Mouse (Mus musculus): ENCODE results near the gene Mfsd10.
"Not testable (repeated sequence)": the region's sequence is repeated elsewhere in the genome, so short reads cannot be mapped to it uniquely, and the experiment has no call there.

The Mfsd10 gene

DNA sequence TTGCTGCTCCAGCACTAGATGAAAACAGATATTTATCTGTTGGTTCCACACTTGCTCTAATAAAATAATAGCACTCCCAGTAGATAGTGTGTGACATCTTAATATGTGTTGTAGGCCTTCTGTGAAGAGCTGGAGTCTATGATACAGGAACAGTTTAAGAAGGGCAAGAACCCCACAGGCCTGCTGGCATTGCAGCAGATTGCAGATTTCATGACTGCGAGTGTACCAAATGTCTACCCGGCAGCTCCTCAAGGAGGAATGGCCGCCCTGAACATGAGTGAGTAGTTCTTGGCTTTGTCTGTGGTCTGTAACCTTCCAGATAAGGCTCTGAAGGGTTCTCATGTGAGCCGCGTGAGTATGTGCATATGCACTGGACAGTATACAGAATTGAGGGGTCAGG is 32.4 kb downstream of the Mfsd10 start:
- DNase-seq: peak in 1 of 2 experiments; percentile 24

DNA sequence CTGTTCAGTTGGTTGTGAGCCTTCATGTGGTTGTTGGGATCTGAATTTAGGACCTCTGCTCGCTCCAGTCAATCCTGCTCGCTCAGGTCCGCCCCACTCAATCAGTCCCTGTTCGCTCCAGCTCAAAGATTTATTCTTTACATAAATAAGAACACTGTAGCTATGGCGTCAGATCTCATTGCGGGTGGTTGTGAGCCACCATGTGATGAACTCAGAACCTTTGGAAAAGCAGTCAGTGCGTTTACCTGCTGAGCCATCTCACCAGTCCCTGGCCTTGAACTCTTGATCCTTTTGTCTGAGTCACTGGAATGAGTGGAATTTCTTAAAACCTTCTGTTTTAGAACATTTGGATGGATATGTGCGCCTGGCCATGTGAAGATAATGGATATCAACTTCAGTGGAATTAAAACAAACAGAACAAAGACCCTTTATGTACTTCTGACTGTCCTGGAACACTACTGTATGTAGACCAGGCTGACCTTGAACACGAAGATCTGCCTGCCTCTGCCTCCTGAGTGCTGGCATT is 43.7 kb downstream of the Mfsd10 start:
- DNase-seq: no peak

DNA sequence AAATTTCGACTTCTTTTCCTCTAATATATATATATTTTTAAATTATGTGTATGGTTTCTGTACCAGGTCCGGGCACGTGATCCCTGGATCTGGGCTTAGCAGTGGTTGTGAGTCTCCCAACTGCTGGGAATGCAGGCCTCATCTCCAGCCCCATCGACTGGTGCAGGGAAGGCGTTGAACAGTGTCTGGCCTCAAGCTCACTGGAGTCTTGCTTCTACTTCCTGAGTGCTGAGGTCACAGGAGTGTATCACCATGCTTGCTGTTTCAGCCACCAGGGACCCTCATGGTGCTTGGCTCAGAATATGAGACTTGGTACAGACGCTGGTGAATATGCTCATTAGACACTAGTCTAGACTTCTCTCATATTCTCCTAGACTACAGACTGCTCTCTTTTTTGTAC is 44.3 kb downstream of the Mfsd10 start:
- no peak for DNase-seq

DNA sequence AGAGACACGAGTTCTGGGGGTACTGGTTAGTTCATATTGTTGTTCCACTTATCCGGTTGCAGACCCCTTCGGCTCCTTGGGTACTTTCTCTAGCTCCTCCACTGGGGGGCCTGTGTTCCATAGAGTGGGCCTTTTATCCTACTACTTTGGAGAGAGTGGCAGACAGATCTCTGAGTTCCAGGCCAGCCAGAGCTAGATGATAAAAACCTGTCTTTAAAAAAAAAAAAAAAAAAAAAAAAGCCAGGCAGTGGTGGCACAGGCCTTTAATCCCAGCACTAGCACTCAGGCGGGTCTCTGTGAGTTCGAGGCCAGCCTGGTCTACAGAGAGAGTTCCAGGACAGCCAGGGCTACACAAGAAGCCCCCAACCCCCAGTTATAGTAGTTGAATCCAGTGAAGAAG is 44.8 kb downstream of the Mfsd10 start:
- DNase-seq: not testable (repeated sequence)

DNA sequence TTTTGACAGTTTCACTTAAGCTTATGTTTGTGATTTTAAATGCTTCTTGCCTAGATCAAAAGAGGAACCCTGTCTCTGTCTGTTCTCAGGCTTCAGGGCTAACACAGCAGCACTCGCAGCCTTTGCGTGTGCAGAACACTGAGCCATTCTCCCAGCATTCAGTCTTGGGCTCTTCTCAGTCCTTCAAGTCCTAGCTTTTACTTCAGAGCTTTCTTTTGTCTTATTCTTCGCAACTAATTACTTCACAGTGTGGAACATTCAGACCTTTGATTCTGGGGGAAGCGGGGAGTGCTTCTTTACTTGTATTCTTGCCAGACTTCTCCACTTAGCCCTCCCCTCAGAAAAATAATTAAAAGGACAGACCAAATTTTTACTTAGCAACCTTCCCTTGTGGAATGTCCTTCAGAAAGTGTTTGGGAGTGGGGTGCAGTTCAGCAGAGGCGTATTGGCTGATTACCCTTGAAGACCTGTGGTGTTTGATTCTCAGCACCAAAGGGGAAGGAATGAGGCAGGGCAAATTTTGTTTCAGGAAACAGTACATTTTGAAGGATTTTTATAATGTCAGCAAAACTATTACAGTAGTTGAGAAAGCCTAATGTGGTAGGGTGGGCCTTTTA is 45.5 kb downstream of the Mfsd10 start:
- no peak for DNase-seq

DNA sequence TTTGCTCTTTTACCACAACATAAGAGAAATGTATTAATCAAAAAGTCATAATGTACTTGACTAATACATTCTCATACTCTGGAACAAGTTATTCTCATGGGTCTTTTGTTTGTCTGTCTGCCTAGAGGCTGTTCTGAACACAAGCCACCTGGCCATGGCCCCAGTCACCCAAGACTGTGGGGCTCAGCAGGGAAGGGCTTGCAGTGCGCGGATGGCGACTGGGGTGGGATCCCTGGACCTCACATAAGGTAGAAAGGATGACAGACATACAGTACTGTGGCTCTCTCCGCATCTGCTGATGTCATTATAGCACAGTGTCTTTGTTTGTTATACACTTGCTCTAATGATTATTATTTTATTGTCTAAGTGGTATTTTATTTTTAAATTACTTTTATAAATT is 46.3 kb downstream of the Mfsd10 start:
- no peak for DNase-seq

DNA sequence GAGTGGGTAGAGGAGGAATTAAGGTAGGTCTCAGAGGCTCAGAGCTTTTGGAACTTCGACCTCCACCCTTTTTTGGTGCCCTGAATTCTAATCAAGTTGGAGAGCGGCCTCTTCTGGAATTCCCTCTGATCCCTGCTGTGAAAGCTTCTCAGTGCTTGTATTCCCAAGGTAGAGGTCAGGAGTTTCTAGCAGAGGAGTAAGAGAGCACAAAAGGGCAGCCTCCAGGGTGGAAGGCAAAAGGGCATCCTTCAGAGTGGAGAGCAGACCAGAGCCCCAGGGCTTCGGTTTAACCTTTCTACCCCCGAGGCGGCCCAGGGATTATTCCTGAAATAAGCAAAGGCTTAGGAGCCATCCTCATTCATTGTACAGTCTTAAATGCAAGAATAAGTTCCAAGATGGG is 47.0 kb downstream of the Mfsd10 start:
- DNase-seq: no peak

DNA sequence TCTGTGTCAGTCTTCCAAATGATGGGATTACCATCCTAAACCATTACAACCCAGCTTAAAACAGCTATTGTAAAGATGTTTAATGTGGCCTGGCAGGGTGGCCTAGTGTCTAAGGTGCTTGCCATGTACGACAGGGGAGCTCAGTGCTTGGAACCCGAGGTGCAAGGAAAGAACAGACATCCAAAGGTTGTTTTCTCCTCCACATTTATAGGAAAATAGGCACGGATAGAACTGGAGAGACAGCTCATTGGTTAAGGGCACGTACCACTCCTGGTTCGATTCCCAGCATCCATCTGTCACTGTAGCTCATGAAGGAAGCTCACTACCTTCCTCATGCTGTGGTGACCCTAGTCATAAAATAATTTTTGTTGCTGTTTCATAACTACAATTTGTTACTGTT is 49.1 kb downstream of the Mfsd10 start:
- no peak for DNase-seq

DNA sequence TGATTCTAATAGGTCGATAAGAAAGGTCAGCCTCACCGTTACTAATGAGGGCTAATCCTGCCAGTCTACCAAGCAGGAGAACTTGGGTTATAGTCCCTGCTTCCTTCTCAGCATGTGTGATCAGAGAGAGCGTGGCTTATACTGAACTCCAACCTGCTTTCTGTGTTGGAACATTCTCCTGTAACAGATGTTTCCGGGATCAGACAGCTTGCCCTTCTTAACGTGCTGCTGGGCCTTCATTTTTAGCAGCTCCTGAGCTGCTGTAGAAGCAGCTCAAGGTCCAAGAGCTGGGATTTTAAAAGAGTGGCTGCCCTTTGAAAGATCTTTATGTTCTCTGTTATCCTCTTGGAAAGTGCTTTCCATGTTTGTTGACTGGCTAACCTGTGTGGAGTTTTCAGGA is 51.8 kb downstream of the Mfsd10 start:
- DNase-seq: no peak
